Mouse (Mus musculus): ENCODE data around the gene Chid1.

- TF ChIP-seq POLR2A (IDR thresholded peaks at IDR 0.05; ENCODE audit: insufficient read depth, low read depth, low read length) (no peak), CTCF (IDR thresholded peaks at IDR 0.05; ENCODE audit: insufficient read depth, low read depth, low read length) (no peak)
These were observed 71.0 kb downstream of the Chid1 start for GRCm38 (mm10) chr7:141468522-141469211.
